Mouse (Mus musculus) limb, embryonic 14.5 days (tissue): ENCODE measurements around the gene 1700057G04Rik. TPM values are rescaled to one million over a fixed set of nuclear protein-coding genes. Genes with fewer than 3 reads are reported as not detected.

Source experiments
- ATAC-seq: fragments of 200-750 bp; cut with Nextera tagmentation; 2 replicates; pipeline ENCODE4 v1.8.0; 2017; ENCODE audit warnings: low read depth, moderate number of reproducible peaks, moderate TSS enrichment; ENCODE audit not compliant: low FRiP score
- DNase-seq: peaks from one replicate; pipeline ENCODE4 v3.0.0-alpha.2; 2015; ENCODE audit warnings: low spot score
- H3K27ac ChIP-seq: fragments of 300-500 bp; sonication (generic); replicated peaks from 2 replicates; pipeline ENCODE4 v1.5.1; 2014; ENCODE audit warnings: low read depth, mild to moderate bottlenecking, low read length, moderate library complexity, mixed read lengths
- H3K27me3 ChIP-seq: fragments of 300-500 bp; sonication (generic); 2 replicates; pipeline ENCODE4 v1.6.1; 2014; ENCODE audit warnings: low read length, mixed read lengths; ENCODE audit not compliant: control insufficient read depth, insufficient read depth
- H3K36me3 ChIP-seq: fragments of 300-500 bp; sonication (generic); 2 replicates; pipeline ENCODE4 v1.6.1; 2014; ENCODE audit warnings: mild to moderate bottlenecking, low read length, moderate library complexity, mixed read lengths; ENCODE audit not compliant: control insufficient read depth, insufficient read depth
- H3K4me1 ChIP-seq: fragments of 300-500 bp; sonication (generic); 2 replicates; pipeline ENCODE4 v1.6.1; 2014; ENCODE audit warnings: antibody characterized with exemption, low read length, mixed read lengths; ENCODE audit not compliant: control insufficient read depth, insufficient read depth
- H3K4me2 ChIP-seq: fragments of 300-500 bp; sonication (generic); replicated peaks from 2 replicates; pipeline ENCODE4 v1.6.1; 2014; ENCODE audit warnings: low read depth, mild to moderate bottlenecking, low read length, moderate library complexity; ENCODE audit not compliant: severe bottlenecking
- H3K4me3 ChIP-seq: fragments of 300-500 bp; sonication (generic); replicated peaks from 2 replicates; pipeline ENCODE4 v1.5.1; 2014; ENCODE audit warnings: low read length
- H3K9ac ChIP-seq: fragments of 300-500 bp; sonication (generic); 2 replicates; pipeline ENCODE4 v1.6.1; 2014; ENCODE audit warnings: mild to moderate bottlenecking, low read depth, low read length, moderate library complexity; ENCODE audit not compliant: severe bottlenecking
- H3K9me3 ChIP-seq: fragments of 300-500 bp; sonication (generic); 2 replicates; pipeline ENCODE4 v1.6.1; 2016; ENCODE audit warnings: low read length; ENCODE audit not compliant: control insufficient read depth
- POLR2A ChIP-seq: fragments of 200-500 bp; IDR thresholded peaks from 2 replicates; pipeline ENCODE4 v1.8.0; 2012; ENCODE audit warnings: inconsistent platforms, mild to moderate bottlenecking, moderate library complexity, borderline replicate concordance; ENCODE audit not compliant: insufficient read depth, insufficient read length; ENCODE audit errors: extremely low read depth
- WGBS: fragments of 180-500 bp; shearing (Covaris S2); extraction: QIAGEN DNeasy Blood & Tissue Kit; methylation state at CpG from one replicate; pipeline ENCODE4 v1.1.7; 2014; 5-methylcytosine and 5-hydroxymethylcytosine counted together
- polyA plus RNA-seq, 2 experiments: library from polyadenylated mRNA; depleted of rRNA in 1 of 2; stranded (reverse) in 1 of 2; unstranded in 1 of 2; fragments of >200 nt; fragmentation: Nextera tagmentation in 1 of 2; extraction: Ambion mirVana in 1 of 2; gene quantifications; 2 replicates each; pipeline versions ENCODE4 v1.2.1 to v1.2.3; 2012 to 2014

Gene 1700057G04Rik
- polyA plus RNA-seq, 2 experiments, result not detected

DNA sequence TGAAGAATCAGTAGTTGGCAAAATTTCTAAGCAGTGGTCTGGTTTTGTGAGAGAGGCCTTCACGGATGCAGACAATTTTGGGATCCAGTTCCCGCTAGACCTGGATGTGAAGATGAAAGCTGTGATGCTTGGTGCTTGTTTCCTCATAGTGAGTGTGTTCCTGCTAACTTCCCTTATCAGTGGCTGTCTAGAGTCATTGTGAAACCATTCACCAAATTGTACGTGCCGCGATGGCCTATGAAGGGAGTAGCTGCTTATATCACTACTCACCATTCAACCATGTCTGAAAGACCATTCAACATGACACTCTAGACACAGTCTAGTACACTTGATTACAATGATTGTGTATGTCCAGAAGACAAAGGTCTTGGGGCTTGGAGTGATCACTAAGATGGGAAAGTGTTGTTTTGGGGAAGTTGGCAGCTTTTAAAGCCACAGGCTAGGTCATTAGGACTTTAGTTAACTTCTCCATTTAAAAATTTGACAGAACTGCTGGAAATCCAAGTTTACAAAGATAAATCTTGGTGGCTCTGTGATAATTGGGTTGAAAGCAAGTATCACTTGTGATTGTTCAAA, 39.3 kb upstream of the 1700057G04Rik start:
- no peak for TF ChIP-seq POLR2A
- H3K27me3 ChIP-seq, result no peaks in the 10 kb centered on the region
- H3K4me3 ChIP-seq, result no peak overlapping the region
- no peak for DNase-seq
- WGBS, result 96% methylated on average over 5 of the region's 5 CpGs
- no peak overlapping the region for H3K4me2 ChIP-seq
- H3K9ac ChIP-seq, result no peak overlapping the region
- H3K27ac ChIP-seq, result no peak overlapping the region
- H3K9me3 ChIP-seq, result no peaks in the 10 kb centered on the region
- no peaks in the 10 kb centered on the region for H3K4me1 ChIP-seq
- no peak for ATAC-seq
- peaks cover 8% of the 10 kb centered on the region; the same call in 1 of the 2 replicates for H3K36me3 ChIP-seq

DNA sequence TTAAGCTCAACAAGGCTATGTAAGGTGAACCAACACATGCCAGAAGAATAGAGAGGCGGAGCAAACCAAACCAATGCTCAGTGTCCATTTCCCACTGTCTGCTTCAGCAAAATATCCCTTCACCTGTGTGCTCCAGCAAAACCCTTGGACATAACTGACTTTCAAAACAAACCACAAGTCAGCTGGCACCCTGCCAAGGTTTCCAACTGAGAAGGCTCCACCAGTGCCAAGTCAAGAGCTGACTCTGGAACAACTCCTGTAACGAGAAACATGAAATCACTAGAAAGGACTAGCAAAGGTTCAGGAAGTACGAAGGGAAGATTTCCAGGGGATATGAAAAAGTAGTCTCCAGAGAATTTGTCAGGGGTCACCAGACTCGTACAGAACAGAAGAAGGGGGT, 38.2 kb upstream of the 1700057G04Rik start:
- ATAC-seq (0 out of 2 replicates have a peak, but pooled peaks have one; percentile 25), DNase-seq (peak; percentile 75)
- Histone ChIP-seq H3K4me2 (no peak overlapping the region), H3K4me1 (peaks cover 5% of the 10 kb centered on the region), H3K27ac (0 out of 2 replicates have a peak overlapping the region, but pooled peaks have one; percentile 19), H3K36me3 (peaks cover 8% of the 10 kb centered on the region; the same call in 1 of the 2 replicates), H3K4me3 (no peak overlapping the region), H3K27me3 (no peaks in the 10 kb centered on the region), H3K9me3 (no peaks in the 10 kb centered on the region), H3K9ac (no peak overlapping the region)
- TF ChIP-seq POLR2A, result no peak
- WGBS, result 29% methylated on average over 4 of the region's 4 CpGs

- Histone ChIP-seq H3K9me3 (no peaks in the 10 kb centered on the region), H3K4me3 (no peak overlapping the region), H3K9ac (no peak overlapping the region), H3K36me3 (peaks cover 5% of the 10 kb centered on the region; the same call in 1 of the 2 replicates), H3K27me3 (no peaks in the 10 kb centered on the region), H3K4me2 (no peak overlapping the region), H3K4me1 (peaks cover 7% of the 10 kb centered on the region), H3K27ac (no peak overlapping the region)
- DNase-seq, result no peak
- no peak for ATAC-seq
- no peak for TF ChIP-seq POLR2A
- WGBS, result 86% methylated on average over 4 of the region's 4 CpGs
These were observed 36.5 kb upstream of the 1700057G04Rik start for GRCm38 (mm10) chr9:92272650-92273049.

- H3K4me1 ChIP-seq, result peaks cover 7% of the 10 kb centered on the region
- no peak overlapping the region for H3K4me2 ChIP-seq
- no peaks in the 10 kb centered on the region for H3K27me3 ChIP-seq
- H3K9ac ChIP-seq, result no peak overlapping the region
- H3K4me3 ChIP-seq, result no peak overlapping the region
- ATAC-seq (no peak), DNase-seq (no peak)
- H3K36me3 ChIP-seq, result peaks cover 5% of the 10 kb centered on the region; the same call in 1 of the 2 replicates
- 73% methylated on average over 2 of the region's 2 CpGs for WGBS
- H3K27ac ChIP-seq, result no peak overlapping the region
- H3K9me3 ChIP-seq, result no peaks in the 10 kb centered on the region
- TF ChIP-seq POLR2A, result no peak
These were observed 35.9 kb upstream of the 1700057G04Rik start for GRCm38 (mm10) chr9:92273271-92273670.

GRCm38 (mm10) chr9:92273956-92274762, 35.0 kb upstream of the 1700057G04Rik start:
- Histone ChIP-seq H3K27me3 (no peaks in the 10 kb centered on the region), H3K9me3 (no peaks in the 10 kb centered on the region), H3K27ac (no peak overlapping the region), H3K4me2 (no peak overlapping the region), H3K4me1 (peaks cover 7% of the 10 kb centered on the region), H3K9ac (no peak overlapping the region), H3K4me3 (no peak overlapping the region), H3K36me3 (no peaks in the 10 kb centered on the region; the same call in 1 of the 2 replicates)
- ATAC-seq (no peak), DNase-seq (no peak)
- WGBS, result 70% methylated on average over 6 of the region's 6 CpGs
- TF ChIP-seq POLR2A, result no peak
